Mouse (Mus musculus) naive thymus-derived CD4-positive, alpha-beta T cell, adult 2 months (primary cell): ENCODE results near the gene Ppp1r12a.

Experiments
- DNase-seq: peaks from one replicate; pipeline ENCODE4 v3.0.0-alpha.2; 2011; ENCODE audit warnings: low read depth

The Ppp1r12a gene

GRCm38 (mm10) chr10:108162297-108163020 is 466 bp downstream of the Ppp1r12a start:
- DNase-seq = no peak

GRCm38 (mm10) chr10:108163021-108163410 is 1.0 kb downstream of the Ppp1r12a start:
- DNase-seq = peak; percentile 45

- DNase-seq = no peak
Observed at GRCm38 (mm10) chr10:108163451-108163850, 1.5 kb downstream of the Ppp1r12a start.

GRCm38 (mm10) chr10:108167823-108168222 is 5.8 kb downstream of the Ppp1r12a start:
- DNase-seq = peak; percentile 77

DNA sequence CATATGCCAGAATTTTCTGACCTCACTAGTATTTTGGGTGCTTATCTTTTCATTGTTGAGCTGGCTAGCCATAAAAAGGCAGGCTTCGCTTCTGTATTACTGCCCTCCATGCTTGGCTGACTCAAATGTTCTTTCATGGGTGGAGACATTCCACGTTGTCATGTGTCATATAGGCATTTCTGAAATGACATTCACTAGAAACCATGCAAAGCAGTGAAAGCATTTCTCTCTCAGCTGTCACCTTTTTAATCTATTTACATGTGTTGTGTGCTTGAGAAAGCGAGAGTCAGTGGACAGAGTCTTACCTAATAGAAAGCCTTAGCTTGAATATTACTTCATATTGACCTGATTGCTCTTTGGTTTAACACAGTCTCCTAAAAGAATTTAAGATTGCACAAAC is 8.8 kb downstream of the Ppp1r12a start:
- DNase-seq = no peak

- no peak for DNase-seq
Observed at GRCm38 (mm10) chr10:108171637-108172036, 9.6 kb downstream of the Ppp1r12a start.

GRCm38 (mm10) chr10:108172817-108173563 is 11.0 kb downstream of the Ppp1r12a start:
- no peak for DNase-seq

DNA sequence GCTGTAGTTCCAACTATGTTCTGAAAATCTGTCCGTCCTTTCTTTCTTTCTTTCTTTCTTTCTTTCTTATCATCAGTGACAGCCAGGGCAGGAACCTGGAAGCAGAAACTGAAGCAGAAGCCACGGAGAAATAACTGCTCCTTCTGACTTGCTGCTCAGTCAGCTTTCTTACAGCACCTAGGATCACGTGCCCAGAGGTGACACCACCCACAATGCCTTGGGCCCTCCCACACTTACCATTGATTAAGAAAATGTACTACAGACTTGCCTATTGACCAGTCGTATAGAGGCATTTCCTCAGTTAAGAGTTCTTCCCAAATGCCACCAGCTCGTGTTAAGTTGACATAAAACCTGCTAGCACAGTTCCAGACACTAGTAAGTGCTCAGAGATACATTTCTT is 12.1 kb downstream of the Ppp1r12a start:
- DNase-seq = no peak

DNA sequence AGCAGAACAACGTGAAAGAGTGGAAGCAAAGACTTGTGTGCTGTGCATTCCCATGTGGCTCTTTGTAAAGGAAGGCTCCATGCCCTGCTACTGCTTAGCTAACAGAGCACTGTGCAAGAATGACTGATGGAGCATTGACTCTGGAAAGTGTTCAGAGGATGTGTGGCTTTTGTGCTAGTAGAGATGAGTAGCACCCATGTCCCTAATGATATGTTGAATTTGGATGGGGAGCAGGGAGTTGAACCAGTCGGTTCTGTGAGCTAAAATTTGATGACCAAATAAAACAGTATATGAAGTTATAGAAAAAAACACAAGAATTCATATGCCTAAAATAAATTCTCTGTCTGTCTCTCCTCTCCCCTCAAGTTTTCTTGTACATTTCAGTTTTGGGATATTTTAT is 13.9 kb downstream of the Ppp1r12a start:
- DNase-seq = no peak

DNA sequence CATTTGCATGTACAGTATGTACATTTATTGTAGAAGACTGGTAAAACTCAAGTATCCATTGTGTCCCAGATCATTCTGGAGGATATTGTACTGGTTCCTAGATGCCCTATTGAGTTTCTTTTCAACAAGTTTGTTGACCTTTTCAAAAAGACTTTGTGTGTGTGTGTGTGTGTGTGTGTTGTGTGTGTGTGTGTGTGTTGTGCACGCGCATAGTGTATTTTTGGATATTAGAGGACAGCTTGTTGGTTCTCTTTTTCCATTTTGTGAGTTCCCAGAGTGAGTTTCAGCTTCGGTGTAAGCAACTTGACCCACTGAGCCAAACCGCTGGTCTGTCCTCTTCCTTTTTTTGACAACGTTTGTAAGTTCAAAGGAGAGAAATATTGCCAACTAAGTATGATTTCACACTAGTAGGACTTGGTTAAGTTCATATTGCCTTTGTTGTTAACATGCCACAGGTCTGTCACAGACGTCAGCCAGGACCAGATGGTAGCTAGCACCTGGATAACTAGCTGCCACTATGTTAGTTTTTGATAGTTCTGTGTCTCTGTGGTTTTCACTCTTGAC is 16.4 kb downstream of the Ppp1r12a start:
- DNase-seq = no peak

- no peak for DNase-seq
Observed at GRCm38 (mm10) chr10:108179404-108179803, 17.4 kb downstream of the Ppp1r12a start.

DNA sequence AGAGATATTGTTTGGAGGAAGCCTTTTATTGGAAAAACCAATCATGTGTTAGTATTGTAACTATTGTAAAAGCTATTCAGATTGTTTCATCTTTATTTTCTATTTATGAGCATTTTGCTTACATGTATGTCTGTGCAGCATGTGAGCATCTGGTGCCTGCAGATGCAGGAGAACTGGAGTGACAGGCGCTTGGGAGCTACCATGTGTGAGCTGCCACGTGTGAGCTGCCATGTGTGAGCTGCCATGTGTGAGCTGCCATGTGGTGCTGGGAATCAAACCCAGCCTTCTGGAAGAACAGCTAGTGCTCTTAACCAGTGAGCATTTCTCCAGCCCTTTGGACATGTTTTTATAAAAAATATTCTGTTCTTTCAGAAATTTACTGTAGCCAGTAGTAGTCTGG is 18.3 kb downstream of the Ppp1r12a start:
- no peak for DNase-seq

DNA sequence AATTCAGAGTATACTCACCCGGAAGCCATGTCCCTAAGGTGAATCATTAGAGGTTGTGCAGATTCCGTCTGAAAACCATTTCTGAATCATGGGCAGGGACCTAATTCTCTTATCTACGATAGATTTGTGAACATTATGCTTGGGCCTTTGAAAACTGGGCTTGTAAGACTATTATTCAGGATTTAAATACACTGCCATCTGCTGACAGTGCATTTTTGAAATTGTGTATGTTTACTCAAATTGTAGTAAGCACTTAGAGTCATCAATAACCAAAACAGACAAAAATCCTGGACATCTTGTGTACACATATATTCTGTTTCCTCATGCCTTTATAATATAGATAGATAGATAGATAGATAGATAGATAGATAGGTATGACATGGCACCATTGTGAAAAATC is 19.9 kb downstream of the Ppp1r12a start:
- no peak for DNase-seq

DNA sequence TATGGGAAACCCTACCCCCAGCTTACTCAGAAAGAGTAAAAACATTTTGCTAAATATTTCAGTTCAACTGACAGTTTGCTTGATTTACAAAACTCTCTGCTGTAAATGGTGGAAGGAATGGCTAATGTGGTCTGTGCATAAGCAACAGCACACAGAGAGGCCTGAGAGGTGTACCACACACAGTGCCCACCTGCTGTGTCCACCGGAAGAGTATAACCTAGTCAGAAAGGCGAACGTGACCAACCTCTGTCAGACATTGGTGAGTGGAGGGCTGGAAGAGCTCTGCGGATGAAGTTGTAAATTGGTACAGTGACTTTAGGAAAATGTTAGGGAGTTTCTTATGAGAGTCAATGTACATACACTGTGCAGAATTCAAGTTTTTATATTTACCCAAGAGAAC is 20.4 kb downstream of the Ppp1r12a start:
- no peak for DNase-seq

- no peak for DNase-seq
Observed at GRCm38 (mm10) chr10:108184763-108185162, 22.8 kb downstream of the Ppp1r12a start.

GRCm38 (mm10) chr10:108185265-108185664 is 23.3 kb downstream of the Ppp1r12a start:
- DNase-seq = no peak

DNA sequence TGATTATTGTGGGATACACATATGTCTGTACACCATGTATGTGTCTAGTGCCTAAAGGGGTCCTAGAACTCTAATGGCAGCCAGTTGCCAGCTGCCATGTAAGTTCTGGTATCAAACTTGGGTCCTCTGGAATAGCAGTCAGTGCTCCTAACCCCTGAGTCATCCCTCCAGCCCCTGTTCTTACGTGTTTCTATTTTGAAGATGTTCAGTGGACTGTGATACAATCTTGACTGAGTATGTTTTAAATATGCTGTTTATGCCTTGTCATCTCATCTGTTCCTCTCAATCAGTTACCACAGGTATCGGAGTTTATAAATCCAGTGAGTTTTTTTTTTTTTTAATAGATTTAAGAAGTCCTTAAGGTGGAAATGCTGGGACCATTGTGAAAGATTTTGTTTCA is 27.3 kb downstream of the Ppp1r12a start:
- no peak for DNase-seq

DNA sequence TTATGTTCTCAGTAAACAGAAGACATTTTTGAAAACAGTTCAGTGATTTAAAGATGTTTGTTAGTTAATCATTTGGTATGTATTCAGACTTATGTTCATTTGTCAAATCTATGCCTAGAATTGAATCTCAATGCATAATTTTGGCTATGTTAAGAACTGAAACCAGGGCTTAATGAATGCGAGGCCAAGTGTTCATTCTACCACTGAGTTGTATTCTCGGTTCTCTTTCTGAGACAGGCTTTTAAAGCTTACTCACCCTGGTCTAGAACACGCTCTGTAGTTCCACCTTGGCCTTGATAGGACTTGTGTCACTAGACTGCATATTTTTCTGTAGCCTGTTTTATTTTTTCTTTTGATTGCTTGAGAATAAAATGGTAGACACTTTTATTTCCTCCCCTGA is 28.0 kb downstream of the Ppp1r12a start:
- DNase-seq = no peak

DNA sequence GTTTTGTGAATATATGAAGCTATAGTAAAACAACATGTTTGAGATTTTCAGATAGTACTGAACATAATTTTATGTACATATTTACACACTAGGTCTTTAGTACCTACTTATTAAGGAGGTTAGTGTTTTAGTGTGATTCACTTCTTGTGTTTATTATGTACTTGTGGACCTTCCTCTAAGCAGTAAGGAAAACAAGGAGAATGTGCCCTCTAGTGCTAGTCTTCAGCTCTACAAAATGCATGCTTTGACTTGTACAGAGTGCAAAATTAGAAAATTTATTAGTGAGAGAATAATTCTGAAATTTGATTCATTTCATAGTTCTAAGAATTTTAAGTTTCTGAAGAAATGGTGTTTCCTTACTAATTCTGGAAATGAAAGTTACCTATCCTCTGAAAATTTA is 28.6 kb downstream of the Ppp1r12a start:
- DNase-seq = peak; percentile 30

DNA sequence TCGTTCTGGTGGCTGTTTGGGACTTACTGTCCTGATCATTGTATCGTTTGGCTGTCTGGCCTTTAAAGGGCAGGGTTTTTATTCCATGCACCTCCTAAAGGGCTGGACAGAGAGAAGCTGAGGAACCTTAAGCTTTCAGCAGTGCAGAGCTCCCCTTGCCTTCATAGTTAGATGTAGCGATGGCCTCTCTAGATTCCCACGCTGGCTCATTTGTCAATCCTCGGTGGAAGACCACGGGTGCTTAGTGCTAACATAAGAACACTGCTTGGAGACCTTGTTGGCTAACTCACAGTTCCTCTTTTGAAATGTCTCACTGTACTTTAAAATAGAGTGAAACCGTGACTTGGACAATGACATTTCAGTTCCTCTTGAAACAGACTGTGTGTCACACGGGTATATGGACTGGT is 29.4 kb downstream of the Ppp1r12a start:
- DNase-seq = no peak

DNA sequence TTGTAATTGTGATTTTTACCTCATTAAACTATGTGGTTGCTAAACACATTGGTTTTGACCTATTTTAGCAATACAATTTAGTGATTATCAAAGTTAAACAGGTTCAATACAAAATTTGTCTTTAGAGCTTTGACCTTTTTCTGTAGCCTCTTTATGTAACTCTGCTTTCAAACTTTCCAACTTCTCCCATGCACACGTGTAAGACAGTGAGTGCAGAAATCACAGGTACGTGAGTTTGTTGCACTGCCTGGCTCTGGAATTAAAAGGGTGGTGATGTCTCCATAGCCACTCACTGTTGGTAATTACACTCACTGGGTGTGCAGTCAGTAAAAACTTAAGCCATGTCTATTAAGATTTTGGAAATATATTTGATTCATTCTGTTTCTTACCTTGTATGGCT is 30.3 kb downstream of the Ppp1r12a start:
- no peak for DNase-seq

- no peak for DNase-seq
Observed at GRCm38 (mm10) chr10:108196124-108196523, 34.1 kb downstream of the Ppp1r12a start.

DNA sequence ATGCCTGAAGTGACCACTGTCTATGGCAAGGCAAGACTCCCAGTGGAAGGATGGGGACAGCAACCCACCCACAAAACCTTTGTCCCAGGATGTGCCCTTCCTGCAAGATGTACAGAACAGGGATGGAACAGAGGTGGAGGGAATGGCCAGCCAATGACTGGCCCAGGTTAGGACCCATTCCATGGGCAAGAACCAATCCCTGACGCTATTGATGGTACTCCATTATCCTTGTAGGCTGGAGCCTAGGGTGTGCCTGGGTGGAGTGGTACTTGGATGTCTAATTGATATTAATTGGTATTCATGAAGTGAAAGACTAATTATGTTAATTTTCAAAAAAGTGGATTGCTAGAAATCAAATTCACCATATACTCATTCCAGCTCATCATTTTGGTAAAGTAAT is 35.5 kb downstream of the Ppp1r12a start:
- no peak for DNase-seq
